Mouse (Mus musculus) embryonic facial prominence, embryonic 14.5 days (tissue): ENCODE data around the gene Dyrk3. TPM values are rescaled to one million over a fixed set of nuclear protein-coding genes. Genes with fewer than 3 reads are reported as not detected.

Source experiments
- ATAC-seq: fragments of 200-750 bp; cut with Nextera tagmentation; 2 replicates; pipeline ENCODE4 v1.8.0; 2017; ENCODE audit warnings: low read depth, moderate number of reproducible peaks, moderate TSS enrichment
- DNase-seq: peaks from one replicate; pipeline ENCODE4 v3.0.0-alpha.2; 2015; ENCODE audit warnings: low spot score
- H3K27ac ChIP-seq: fragments of 300-500 bp; sonication (generic); replicated peaks from 2 replicates; pipeline ENCODE4 v1.5.1; 2014; ENCODE audit warnings: low read depth, mild to moderate bottlenecking, low read length, moderate library complexity
- H3K27me3 ChIP-seq: fragments of 300-500 bp; sonication (generic); replicated peaks from 2 replicates; pipeline ENCODE4 v1.6.1; 2014; ENCODE audit warnings: low read length; ENCODE audit not compliant: control insufficient read depth, insufficient read depth
- H3K36me3 ChIP-seq: fragments of 300-500 bp; sonication (generic); 2 replicates; pipeline ENCODE4 v1.6.1; 2014; ENCODE audit warnings: low read length, mixed read lengths; ENCODE audit not compliant: control insufficient read depth, insufficient read depth
- H3K4me1 ChIP-seq: fragments of 300-500 bp; sonication (generic); 2 replicates; pipeline ENCODE4 v1.6.1; 2014; ENCODE audit warnings: antibody characterized with exemption, low read length; ENCODE audit not compliant: control insufficient read depth, insufficient read depth
- H3K4me2 ChIP-seq: fragments of 300-500 bp; sonication (generic); 2 replicates; pipeline ENCODE4 v1.6.1; 2014; ENCODE audit warnings: low read depth, mild to moderate bottlenecking, low read length, moderate library complexity, mixed read lengths
- H3K4me3 ChIP-seq: fragments of 300-500 bp; sonication (generic); 2 replicates; pipeline ENCODE4 v1.5.1; 2014; ENCODE audit warnings: low read depth, mild to moderate bottlenecking, low read length
- H3K9ac ChIP-seq: fragments of 300-500 bp; sonication (generic); 2 replicates; pipeline ENCODE4 v1.6.1; 2014; ENCODE audit warnings: low read depth, mild to moderate bottlenecking, low read length, moderate library complexity, mixed read lengths
- H3K9me3 ChIP-seq: fragments of 300-500 bp; sonication (generic); 2 replicates; pipeline ENCODE4 v1.6.1; 2016; ENCODE audit warnings: low read length; ENCODE audit not compliant: control insufficient read depth
- whole genome bisulfite sequencing: fragments of 180-500 bp; shearing (Covaris S2); extraction: QIAGEN DNeasy Blood & Tissue Kit; methylation state at CpG from one replicate; pipeline ENCODE4 v1.1.7; 2014; 5-methylcytosine and 5-hydroxymethylcytosine counted together
- polyA plus RNA-seq: library from polyadenylated mRNA; unstranded; fragments of >200 nt; fragmentation: Nextera tagmentation; extraction: Ambion mirVana; gene quantifications from 2 replicates; pipeline ENCODE4 v1.2.1, GENCODE M21; 2014

Dyrk3 gene
- polyA plus RNA-seq, 1 experiment from 2014 or later = 4.3 TPM

DNA sequence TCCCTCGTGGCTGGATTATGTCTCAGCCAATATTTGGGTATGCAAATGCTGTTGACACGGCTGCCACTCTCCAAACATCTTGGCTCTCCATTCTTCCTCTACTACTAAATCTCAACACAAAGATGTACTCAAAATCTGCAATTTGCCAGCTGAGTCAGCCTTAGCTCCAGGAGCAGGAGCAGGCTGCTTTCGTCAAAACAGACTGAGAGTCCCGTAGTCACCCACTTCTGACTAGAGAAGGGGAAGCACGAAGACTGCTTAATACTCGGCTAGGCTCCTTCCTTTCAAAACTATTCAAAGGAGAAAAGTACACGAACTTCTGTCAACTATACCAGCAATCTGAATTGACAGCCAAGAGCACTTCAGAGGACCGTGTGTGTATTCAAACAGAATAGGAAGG lies 42.6 kb downstream of the Dyrk3 start:
- peak overlapping the region; percentile 87 for H3K4me2 ChIP-seq
- H3K36me3 ChIP-seq = no peaks in the 10 kb centered on the region
- H3K4me3 ChIP-seq = peak overlapping the region; percentile 86
- 27% methylated on average over 8 of the region's 8 CpGs for WGBS
- H3K27me3 ChIP-seq = no peaks in the 10 kb centered on the region
- H3K9ac ChIP-seq = peak overlapping the region; percentile 95
- ATAC-seq (no peak), DNase-seq (peak; percentile 11)
- H3K4me1 ChIP-seq = peaks cover 22% of the 10 kb centered on the region
- H3K27ac ChIP-seq = no peak overlapping the region
- H3K9me3 ChIP-seq = no peaks in the 10 kb centered on the region

DNA sequence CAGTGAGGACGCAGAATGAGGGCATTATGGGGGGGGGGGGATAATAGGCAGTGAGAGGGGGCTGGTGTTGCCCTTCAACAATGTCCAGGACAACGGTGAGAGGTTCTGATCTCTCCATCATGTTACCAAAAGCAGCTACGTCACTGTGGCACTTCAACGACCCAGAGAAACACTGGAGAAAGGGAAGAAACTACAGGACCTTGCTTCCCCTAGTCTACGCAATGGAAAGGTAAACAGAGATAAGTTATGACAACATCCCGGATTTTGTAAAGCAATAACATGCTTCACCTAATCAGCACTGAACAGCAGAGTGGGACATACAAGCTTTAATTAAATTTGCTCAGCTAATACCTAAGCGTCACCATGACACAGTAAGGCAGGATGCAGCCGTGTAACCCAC lies 44.3 kb downstream of the Dyrk3 start:
- no peak overlapping the region for H3K27ac ChIP-seq
- no peak overlapping the region for H3K9ac ChIP-seq
- WGBS = 84% methylated on average over 8 of the region's 8 CpGs
- peaks cover 39% of the 10 kb centered on the region for H3K4me1 ChIP-seq
- no peaks in the 10 kb centered on the region for H3K9me3 ChIP-seq
- H3K4me3 ChIP-seq = no peak overlapping the region
- no peaks in the 10 kb centered on the region for H3K27me3 ChIP-seq
- no peak overlapping the region for H3K4me2 ChIP-seq
- DNase-seq = no peak
- H3K36me3 ChIP-seq = no peaks in the 10 kb centered on the region
- ATAC-seq = no peak

DNA sequence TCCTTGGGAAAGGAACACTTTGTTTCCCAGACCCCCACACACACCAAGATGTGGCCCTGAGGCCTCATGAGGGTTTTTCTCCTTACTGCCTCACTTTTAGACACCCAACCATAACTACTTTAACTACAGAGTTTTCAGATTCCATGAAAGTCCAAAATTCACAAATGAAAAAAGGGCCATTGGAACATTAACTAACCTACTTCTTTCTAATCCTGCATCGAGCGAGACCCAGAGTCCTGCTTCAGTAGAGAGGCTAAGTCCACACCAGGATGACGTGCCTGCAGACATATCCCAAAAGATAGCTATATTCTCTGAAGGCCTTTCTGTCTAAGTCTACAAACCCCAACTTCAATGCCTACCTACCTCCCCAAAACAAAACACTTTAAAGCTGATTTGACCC lies 45.3 kb downstream of the Dyrk3 start:
- Histone ChIP-seq H3K4me2 (no peak overlapping the region), H3K36me3 (no peaks in the 10 kb centered on the region), H3K9me3 (no peaks in the 10 kb centered on the region), H3K4me3 (no peak overlapping the region), H3K4me1 (peaks cover 47% of the 10 kb centered on the region), H3K9ac (no peak overlapping the region), H3K27ac (no peak overlapping the region), H3K27me3 (no peaks in the 10 kb centered on the region)
- DNase-seq (no peak), ATAC-seq (no peak)
- WGBS = 94% methylated on average over 3 of the region's 3 CpGs

DNA sequence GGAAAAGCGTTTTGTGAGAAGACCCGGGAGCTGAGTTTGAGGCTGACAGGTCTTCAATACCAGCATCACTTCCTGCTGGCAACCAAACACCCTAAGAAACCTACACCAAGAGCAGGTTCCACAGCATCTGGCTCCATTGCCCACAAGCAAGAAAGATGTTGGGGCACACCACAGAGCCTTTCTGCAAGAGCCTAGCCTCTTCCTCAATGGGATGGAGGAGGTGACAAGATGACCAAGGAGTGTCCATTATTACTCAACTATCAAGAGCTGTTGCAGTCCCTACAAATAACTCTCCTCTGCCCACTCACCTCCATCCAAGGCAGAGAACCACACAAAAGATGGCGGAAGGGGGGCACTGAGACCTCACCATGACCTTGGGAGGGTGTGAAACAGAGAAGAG lies 46.0 kb downstream of the Dyrk3 start:
- no peaks in the 10 kb centered on the region for H3K9me3 ChIP-seq
- no peak overlapping the region for H3K9ac ChIP-seq
- no peaks in the 10 kb centered on the region for H3K36me3 ChIP-seq
- H3K4me2 ChIP-seq = no peak overlapping the region
- H3K27ac ChIP-seq = no peak overlapping the region
- ATAC-seq = no peak
- DNase-seq = no peak
- H3K4me1 ChIP-seq = peaks cover 50% of the 10 kb centered on the region
- no peak overlapping the region for H3K4me3 ChIP-seq
- WGBS = 86% methylated on average over 3 of the region's 3 CpGs
- no peaks in the 10 kb centered on the region for H3K27me3 ChIP-seq

DNA sequence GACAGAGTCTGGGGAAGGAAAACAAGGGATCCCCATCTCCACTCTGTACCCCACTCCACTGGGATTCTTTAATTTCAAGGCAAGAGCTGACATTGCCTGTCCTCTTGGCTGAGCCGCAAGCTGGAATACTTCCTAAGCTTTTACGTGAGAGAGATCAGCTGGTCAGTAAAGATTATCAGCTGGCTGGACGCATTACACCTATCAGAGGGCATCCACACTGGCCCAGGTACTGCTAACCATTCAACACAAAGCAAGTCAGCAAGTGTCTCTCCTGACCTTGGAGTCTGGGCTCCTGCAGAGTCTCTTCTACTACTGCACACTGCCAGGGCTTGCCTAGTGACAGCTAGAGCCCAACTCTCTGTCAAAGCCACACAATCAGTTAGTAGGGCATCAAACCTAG lies 46.7 kb downstream of the Dyrk3 start:
- Histone ChIP-seq H3K36me3 (no peaks in the 10 kb centered on the region), H3K27me3 (no peaks in the 10 kb centered on the region), H3K9ac (no peak overlapping the region), H3K9me3 (no peaks in the 10 kb centered on the region), H3K27ac (no peak overlapping the region), H3K4me2 (no peak overlapping the region), H3K4me1 (peaks cover 56% of the 10 kb centered on the region), H3K4me3 (no peak overlapping the region)
- WGBS = 86% methylated on average over 3 of the region's 3 CpGs
- DNase-seq = no peak
- no peak for ATAC-seq

DNA sequence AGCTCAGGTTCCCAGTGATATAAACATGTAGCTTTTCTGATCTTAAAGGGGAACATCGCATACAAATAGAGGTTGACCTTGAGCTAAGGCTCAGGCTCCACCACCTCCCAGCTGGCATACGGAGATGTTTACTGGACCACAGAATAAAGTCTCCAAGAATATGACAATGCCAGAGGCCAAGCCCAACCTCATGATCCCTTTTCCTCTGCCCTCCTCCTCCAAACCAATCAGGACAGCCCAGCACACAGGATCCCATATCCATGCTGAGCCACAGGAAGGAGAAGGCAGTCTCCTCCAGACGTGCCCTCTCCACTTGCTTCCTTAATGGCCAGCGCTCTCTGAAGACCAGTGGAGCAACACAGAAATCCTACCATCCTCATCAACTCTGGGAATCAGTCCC lies 47.3 kb downstream of the Dyrk3 start:
- peaks cover 62% of the 10 kb centered on the region for H3K4me1 ChIP-seq

DNA sequence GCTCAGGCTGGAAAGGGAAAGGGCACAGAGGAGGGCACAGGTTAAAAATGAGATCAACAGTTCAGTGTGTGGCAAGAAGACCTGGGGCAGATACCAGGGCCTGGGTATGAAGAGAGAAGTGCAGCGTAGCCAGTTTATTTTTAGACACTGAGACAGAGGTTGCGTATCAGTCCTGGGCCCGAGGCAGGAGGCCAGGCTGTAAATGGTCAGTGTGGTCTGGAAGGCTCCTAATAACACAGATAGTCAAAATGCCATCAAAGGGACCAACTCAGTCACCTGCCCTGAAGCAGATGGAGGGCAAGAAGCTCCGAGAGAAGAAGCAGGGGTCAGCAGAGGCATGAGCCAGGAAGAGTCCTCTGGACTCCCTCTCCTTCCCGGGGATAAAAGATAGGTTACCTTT lies 47.9 kb downstream of the Dyrk3 start:
- Histone ChIP-seq H3K4me3 (no peak overlapping the region), H3K36me3 (no peaks in the 10 kb centered on the region), H3K27ac (no peak overlapping the region), H3K4me1 (peaks cover 59% of the 10 kb centered on the region), H3K27me3 (no peaks in the 10 kb centered on the region), H3K4me2 (no peak overlapping the region), H3K9me3 (no peaks in the 10 kb centered on the region), H3K9ac (no peak overlapping the region)
- no peak for DNase-seq
- no peak for ATAC-seq
- 63% methylated on average over 5 of the region's 5 CpGs for WGBS

More for the DNA sequence above, 47.3 kb downstream of the Dyrk3 start:
- H3K4me2 ChIP-seq = no peak overlapping the region
- H3K36me3 ChIP-seq = no peaks in the 10 kb centered on the region
- H3K9me3 ChIP-seq = no peaks in the 10 kb centered on the region
- H3K4me3 ChIP-seq = no peak overlapping the region
- no peak for ATAC-seq
- no peak overlapping the region for H3K9ac ChIP-seq
- no peak for DNase-seq
- no peak overlapping the region for H3K27ac ChIP-seq
- 61% methylated on average over 4 of the region's 4 CpGs for WGBS
- H3K27me3 ChIP-seq = no peaks in the 10 kb centered on the region

DNA sequence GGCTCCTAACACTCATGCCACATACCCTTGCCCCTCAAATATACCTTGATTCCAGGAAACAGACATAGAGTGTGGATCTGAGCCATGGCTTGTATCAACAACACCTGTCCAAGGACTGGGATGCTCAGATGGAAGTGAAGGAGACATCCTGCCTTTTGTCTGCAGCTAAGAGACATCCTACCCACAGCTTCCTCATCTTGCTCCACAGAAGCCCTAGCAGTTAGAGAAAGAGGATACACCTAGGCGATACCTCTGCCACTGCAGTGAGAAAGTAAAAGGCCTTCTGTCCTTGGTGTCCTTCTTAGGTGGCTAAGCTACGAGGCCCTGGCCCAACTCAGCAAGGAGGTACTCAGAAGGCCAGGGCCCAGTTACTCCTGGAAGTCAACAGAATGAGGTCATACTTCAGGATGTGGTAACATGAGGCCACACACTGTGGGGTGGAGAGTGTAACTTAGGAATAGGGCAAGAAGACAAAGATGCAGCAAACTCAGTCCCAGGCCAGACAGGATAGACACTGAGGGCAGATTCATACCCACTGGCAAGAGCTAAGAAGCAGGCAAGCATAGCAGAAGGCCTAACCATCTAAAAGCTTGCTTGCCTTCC lies 48.5 kb downstream of the Dyrk3 start:
- 71% methylated on average over 2 of the region's 2 CpGs for WGBS
- H3K9ac ChIP-seq = no peak overlapping the region
- H3K4me3 ChIP-seq = no peak overlapping the region
- no peak overlapping the region for H3K4me2 ChIP-seq
- no peaks in the 10 kb centered on the region for H3K9me3 ChIP-seq
- no peaks in the 10 kb centered on the region for H3K27me3 ChIP-seq
- no peak for DNase-seq
- H3K4me1 ChIP-seq = peaks cover 57% of the 10 kb centered on the region
- ATAC-seq = peak; percentile 21; the same call in 1 of the 2 replicates
- no peaks in the 10 kb centered on the region for H3K36me3 ChIP-seq
- no peak overlapping the region for H3K27ac ChIP-seq

DNA sequence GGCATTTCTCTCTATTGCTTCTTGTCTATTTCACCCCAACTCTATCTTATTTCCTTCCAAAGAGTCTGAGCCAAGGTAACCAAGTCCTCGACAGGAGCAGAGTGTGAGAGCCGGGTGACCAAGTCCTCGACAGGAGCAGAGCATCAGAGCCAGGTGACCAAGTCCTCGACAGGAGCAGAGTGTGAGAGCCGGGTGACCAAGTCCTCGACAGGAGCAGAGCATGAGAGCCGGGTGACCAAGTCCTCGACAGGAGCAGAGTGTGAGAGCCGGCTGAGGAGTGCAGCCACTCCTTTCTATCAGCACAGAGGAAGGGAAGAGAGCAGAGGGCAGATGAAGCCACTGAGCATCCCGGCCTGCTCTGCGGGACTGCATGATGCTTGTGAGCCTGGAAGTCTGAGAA lies 49.6 kb downstream of the Dyrk3 start:
- peaks cover 67% of the 10 kb centered on the region for H3K4me1 ChIP-seq
- no peak overlapping the region for H3K4me2 ChIP-seq
- WGBS = 47% methylated on average over 11 of the region's 11 CpGs

More for the DNA sequence above, 49.6 kb downstream of the Dyrk3 start:
- no peak for DNase-seq
- Histone ChIP-seq H3K36me3 (no peaks in the 10 kb centered on the region), H3K9me3 (no peaks in the 10 kb centered on the region), H3K27ac (no peak overlapping the region), H3K9ac (no peak overlapping the region), H3K4me3 (no peak overlapping the region), H3K27me3 (no peaks in the 10 kb centered on the region)
- no peak for ATAC-seq
